Mouse (Mus musculus): ENCODE results near the gene Cryl1. TPM values are rescaled to one million over a fixed set of nuclear protein-coding genes. Genes with fewer than 3 reads are reported as not detected.

The Cryl1 gene
- polyA plus RNA-seq, 1 experiment: 11.7 TPM

- peak; percentile 9 for DNase-seq (ENCODE audit: low read depth)
- TF ChIP-seq CTCF (IDR thresholded peaks at IDR 0.05; ENCODE audit: borderline replicate concordance, extremely low read depth, insufficient read depth, insufficient read length) (no peak), POLR2A (IDR thresholded peaks at IDR 0.05; ENCODE audit: borderline replicate concordance, extremely low read depth, insufficient read depth, insufficient read length, poor library complexity, severe bottlenecking) (no peak)
These were observed 81.4 kb downstream of the Cryl1 start for GRCm38 (mm10) chr14:57316662-57317600.

DNA sequence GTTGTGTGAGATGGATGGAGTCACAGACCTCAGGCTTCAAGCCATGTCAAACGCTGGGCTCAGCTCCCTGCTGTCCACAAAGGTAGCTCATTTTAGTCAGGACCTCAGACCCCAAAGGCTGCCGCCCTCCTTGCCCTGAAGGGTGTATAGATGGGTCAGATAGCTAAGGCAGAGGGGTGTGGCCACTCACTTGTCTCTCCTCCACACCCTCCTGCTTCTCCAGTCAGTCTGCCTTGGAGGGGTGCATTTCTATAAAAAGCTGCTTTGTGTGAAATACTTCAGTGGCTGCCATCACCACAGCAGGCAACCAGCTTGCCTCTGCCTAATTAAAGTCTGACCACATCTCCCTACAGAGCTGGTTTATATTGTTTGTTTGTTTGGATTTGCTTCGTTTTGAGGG, 82.4 kb downstream of the Cryl1 start:
- DNase-seq (ENCODE audit: low read depth): peak; percentile 72
- no peak for TF ChIP-seq CTCF (IDR thresholded peaks at IDR 0.05; ENCODE audit: borderline replicate concordance, extremely low read depth, insufficient read depth, insufficient read length)
- TF ChIP-seq POLR2A (IDR thresholded peaks at IDR 0.05; ENCODE audit: borderline replicate concordance, extremely low read depth, insufficient read depth, insufficient read length, poor library complexity, severe bottlenecking): no peak

- DNase-seq (ENCODE audit: low read depth): peak; percentile 67
- TF ChIP-seq POLR2A (IDR thresholded peaks at IDR 0.05; ENCODE audit: borderline replicate concordance, extremely low read depth, insufficient read depth, insufficient read length, poor library complexity, severe bottlenecking): no peak
- TF ChIP-seq CTCF (IDR thresholded peaks at IDR 0.05; ENCODE audit: borderline replicate concordance, extremely low read depth, insufficient read depth, insufficient read length): no peak
These were observed 82.8 kb downstream of the Cryl1 start for GRCm38 (mm10) chr14:57315551-57315950.

- DNase-seq (ENCODE audit: low read depth): no peak
- TF ChIP-seq POLR2A (IDR thresholded peaks at IDR 0.05; ENCODE audit: borderline replicate concordance, extremely low read depth, insufficient read depth, insufficient read length, poor library complexity, severe bottlenecking) (no peak), CTCF (IDR thresholded peaks at IDR 0.05; ENCODE audit: borderline replicate concordance, extremely low read depth, insufficient read depth, insufficient read length) (no peak)
These were observed 96.6 kb downstream of the Cryl1 start for GRCm38 (mm10) chr14:57301600-57302230.

DNA sequence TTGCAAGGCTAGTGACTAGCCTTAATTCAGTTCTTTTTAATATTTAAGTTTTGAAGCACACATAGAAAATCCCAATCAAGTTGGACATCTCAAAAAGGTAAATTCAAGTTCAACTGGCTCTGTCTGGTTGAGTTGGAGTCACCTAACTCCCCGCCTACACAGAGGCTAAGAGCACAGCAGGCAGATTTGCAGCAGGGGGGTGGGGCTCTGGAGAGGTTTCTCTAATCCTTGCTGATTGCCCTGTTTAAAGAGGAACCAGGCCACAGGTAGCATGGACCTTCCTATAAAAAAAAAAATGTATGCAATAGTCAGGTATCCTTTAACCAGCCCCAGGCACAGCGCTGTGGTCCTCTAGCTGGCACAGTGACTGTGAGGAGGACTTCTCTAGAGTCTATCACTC, 97.8 kb downstream of the Cryl1 start:
- no peak for DNase-seq (ENCODE audit: low read depth)
- no peak for TF ChIP-seq CTCF (IDR thresholded peaks at IDR 0.05; ENCODE audit: borderline replicate concordance, extremely low read depth, insufficient read depth, insufficient read length)
- TF ChIP-seq POLR2A (IDR thresholded peaks at IDR 0.05; ENCODE audit: borderline replicate concordance, extremely low read depth, insufficient read depth, insufficient read length, poor library complexity, severe bottlenecking): no peak

GRCm38 (mm10) chr14:57297672-57298071, 100.7 kb downstream of the Cryl1 start:
- TF ChIP-seq CTCF (IDR thresholded peaks at IDR 0.05; ENCODE audit: borderline replicate concordance, extremely low read depth, insufficient read depth, insufficient read length): no peak
- no peak for TF ChIP-seq POLR2A (IDR thresholded peaks at IDR 0.05; ENCODE audit: borderline replicate concordance, extremely low read depth, insufficient read depth, insufficient read length, poor library complexity, severe bottlenecking)
- DNase-seq (ENCODE audit: low read depth): no peak

GRCm38 (mm10) chr14:57291399-57291942, 106.9 kb downstream of the Cryl1 start:
- no peak for TF ChIP-seq CTCF (IDR thresholded peaks at IDR 0.05; ENCODE audit: borderline replicate concordance, extremely low read depth, insufficient read depth, insufficient read length)
- TF ChIP-seq POLR2A (IDR thresholded peaks at IDR 0.05; ENCODE audit: borderline replicate concordance, extremely low read depth, insufficient read depth, insufficient read length, poor library complexity, severe bottlenecking): no peak
- no peak for DNase-seq (ENCODE audit: low read depth)

DNA sequence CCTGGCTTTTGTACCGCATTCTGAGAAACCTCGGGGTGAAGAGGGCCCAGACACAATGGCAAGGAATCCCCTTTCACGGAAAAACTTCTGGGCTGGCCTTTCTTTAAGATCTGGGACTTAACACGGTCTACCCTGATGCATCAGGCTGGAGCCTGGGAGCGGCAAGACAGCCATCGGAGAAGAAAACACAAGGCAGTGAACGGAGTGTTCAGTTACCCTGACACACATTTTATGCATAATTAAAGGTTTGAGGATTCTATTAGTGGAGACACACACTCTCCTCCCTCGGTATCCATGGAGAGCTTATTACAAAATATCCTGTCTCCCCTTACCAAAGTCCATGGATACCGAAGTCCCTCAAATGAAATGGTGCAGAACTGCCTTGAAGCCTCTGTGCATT, 109.2 kb downstream of the Cryl1 start:
- TF ChIP-seq CTCF (IDR thresholded peaks at IDR 0.05; ENCODE audit: borderline replicate concordance, extremely low read depth, insufficient read depth, insufficient read length) (no peak), POLR2A (IDR thresholded peaks at IDR 0.05; ENCODE audit: borderline replicate concordance, extremely low read depth, insufficient read depth, insufficient read length, poor library complexity, severe bottlenecking) (no peak)
- peak; percentile 17 for DNase-seq (ENCODE audit: low read depth)

DNA sequence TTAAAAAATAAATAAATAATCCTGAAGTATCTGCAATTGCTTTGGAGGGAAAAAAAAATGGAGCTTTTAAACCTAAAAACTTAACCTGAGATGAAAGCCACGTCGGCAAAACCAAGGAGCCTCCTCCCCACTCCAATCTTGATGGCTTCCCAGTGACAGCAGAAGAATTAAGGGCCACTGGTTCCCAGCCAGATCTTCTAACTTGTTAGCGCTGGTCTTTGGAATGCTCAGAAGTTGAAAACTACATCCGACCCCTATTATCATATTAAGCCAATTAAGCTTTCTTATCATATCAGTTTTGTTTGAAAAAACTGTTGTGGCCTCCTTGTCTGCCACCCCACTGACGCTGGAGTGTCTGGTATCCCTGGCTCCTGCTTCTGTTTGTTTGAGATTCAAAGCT, 114.5 kb downstream of the Cryl1 start:
- TF ChIP-seq POLR2A (IDR thresholded peaks at IDR 0.05; ENCODE audit: borderline replicate concordance, extremely low read depth, insufficient read depth, insufficient read length, poor library complexity, severe bottlenecking): no peak
- TF ChIP-seq CTCF (IDR thresholded peaks at IDR 0.05; ENCODE audit: borderline replicate concordance, extremely low read depth, insufficient read depth, insufficient read length): no peak
- no peak for DNase-seq (ENCODE audit: low read depth)

- TF ChIP-seq POLR2A (IDR thresholded peaks at IDR 0.05; ENCODE audit: borderline replicate concordance, extremely low read depth, insufficient read depth, insufficient read length, poor library complexity, severe bottlenecking): no peak
- TF ChIP-seq CTCF (IDR thresholded peaks at IDR 0.05; ENCODE audit: borderline replicate concordance, extremely low read depth, insufficient read depth, insufficient read length): no peak
- DNase-seq (ENCODE audit: low read depth): no peak
These were observed 115.7 kb downstream of the Cryl1 start for GRCm38 (mm10) chr14:57282591-57282990.

- TF ChIP-seq CTCF (IDR thresholded peaks at IDR 0.05; ENCODE audit: borderline replicate concordance, extremely low read depth, insufficient read depth, insufficient read length): no peak
- TF ChIP-seq POLR2A (IDR thresholded peaks at IDR 0.05; ENCODE audit: borderline replicate concordance, extremely low read depth, insufficient read depth, insufficient read length, poor library complexity, severe bottlenecking): no peak
- DNase-seq (ENCODE audit: low read depth): no peak
These were observed 117.5 kb downstream of the Cryl1 start for GRCm38 (mm10) chr14:57280835-57281234.
